Mouse (Mus musculus): Measurements from ENCODE around the gene Nat8l.

- no peak for TF ChIP-seq POLR2A (IDR thresholded peaks at IDR 0.05; ENCODE audit: low read depth, low read length)
- TF ChIP-seq CTCF (IDR thresholded peaks at IDR 0.05; ENCODE audit: extremely low read depth, insufficient read depth, insufficient read length, insufficient replicate concordance), result no peak
Observed at GRCm38 (mm10) chr5:33955868-33956267, 39.9 kb upstream of the Nat8l start.

Measured in spleen, adult 2 months (tissue).